In genomic region chr5:33694848-33695717, GRCm38 (mm10) we compare ENCODE assay signal across 8 mouse cellular contexts. TPM values are rescaled to one million over a fixed set of nuclear protein-coding genes. Genes with fewer than 3 reads are reported as not detected.
DNase-seq lines count a peak whose midpoint lies in the region; ATAC-seq and TF ChIP-seq lines count a peak whose summit lies in the region.

No protein-coding gene starts in this region.

- no peaks in the 10 kb centered on the region for H3K36me3 ChIP-seq in forebrain, postnatal 0 days (ENCODE audit: insufficient read depth)
- no peaks in the 10 kb centered on the region for H3K36me3 ChIP-seq in hindbrain, embryonic 16.5 days (ENCODE audit: control insufficient read depth, insufficient read depth, low read length)
- H3K36me3 ChIP-seq in limb, embryonic 13.5 days: no peaks in the 10 kb centered on the region
- no peaks in the 10 kb centered on the region for H3K36me3 ChIP-seq in midbrain, embryonic 15.5 days (replicated peaks)

- peak overlapping the region; percentile 73 for H3K9ac ChIP-seq in forebrain, postnatal 0 days
- peak overlapping the region; percentile 68 for H3K9ac ChIP-seq in hindbrain, embryonic 16.5 days (ENCODE audit: low read depth, low read length)
- H3K9ac ChIP-seq in limb, embryonic 13.5 days: peak overlapping the region; percentile 77
- peak overlapping the region; percentile 48 for H3K9ac ChIP-seq in midbrain, embryonic 15.5 days

- DNase-seq in thymus, postnatal 4 days: peak; percentile 38
- DNase-seq in thymus, postnatal 0 days (ENCODE audit: low spot score): no peak
- DNase-seq in forebrain, postnatal 0 days: peak; percentile 77
- peak; percentile 68 for DNase-seq in testis, postnatal 10 days (ENCODE audit: low spot score)

- peaks cover 8% of the 10 kb centered on the region; the same call in 1 of the 2 replicates for H3K4me1 ChIP-seq in forebrain, postnatal 0 days (ENCODE audit: insufficient read depth)
- peaks cover 18% of the 10 kb centered on the region for H3K4me1 ChIP-seq in hindbrain, embryonic 16.5 days (ENCODE audit: control insufficient read depth, insufficient read depth, low read depth, low read length)
- H3K4me1 ChIP-seq in limb, embryonic 13.5 days: peaks cover 88% of the 10 kb centered on the region
- peaks cover 40% of the 10 kb centered on the region for H3K4me1 ChIP-seq in midbrain, embryonic 15.5 days

- 5% methylated on average over 62 of the region's 71 CpGs for WGBS in forebrain, postnatal 0 days
- WGBS in hindbrain, embryonic 16.5 days: under 1% methylated on average over 53 of the region's 71 CpGs
- 1% methylated on average over 70 of the region's 71 CpGs for WGBS in limb, embryonic 13.5 days
- WGBS in midbrain, embryonic 15.5 days: under 1% methylated on average over 71 of the region's 71 CpGs

- no peak for TF ChIP-seq CTCF in forebrain, postnatal 0 days (IDR thresholded peaks at IDR 0.05; ENCODE audit: low read depth)

- no peaks in the 10 kb centered on the region for H3K9me3 ChIP-seq in forebrain, postnatal 0 days (ENCODE audit: low read length)
- no peaks in the 10 kb centered on the region for H3K9me3 ChIP-seq in hindbrain, embryonic 16.5 days (ENCODE audit: control insufficient read depth, low read length)
- no peaks in the 10 kb centered on the region for H3K9me3 ChIP-seq in limb, embryonic 13.5 days
- H3K9me3 ChIP-seq in midbrain, embryonic 15.5 days: no peaks in the 10 kb centered on the region

- peak; percentile 79 for ATAC-seq in forebrain, postnatal 0 days
- ATAC-seq in hindbrain, embryonic 16.5 days: peak; percentile 69
- peak; percentile 38 for ATAC-seq in limb, embryonic 13.5 days (ENCODE audit: low FRiP score, low read depth)
- ATAC-seq in midbrain, embryonic 15.5 days (replicated peaks): peak; percentile 70
- no peak for ATAC-seq in activated CD4-positive, CD25-positive, alpha-beta regulatory T cell, adult 4 months

- no peaks in the 10 kb centered on the region; the same call in 1 of the 2 replicates for H3K27me3 ChIP-seq in forebrain, postnatal 0 days (ENCODE audit: insufficient read depth, low read length)
- peaks cover 19% of the 10 kb centered on the region for H3K27me3 ChIP-seq in hindbrain, embryonic 16.5 days (replicated peaks; ENCODE audit: control insufficient read depth, insufficient read depth, low read length)
- H3K27me3 ChIP-seq in limb, embryonic 13.5 days: peaks cover 10% of the 10 kb centered on the region
- peaks cover 36% of the 10 kb centered on the region for H3K27me3 ChIP-seq in midbrain, embryonic 15.5 days (replicated peaks)

- H3K4me2 ChIP-seq in forebrain, postnatal 0 days (ENCODE audit: low read depth): peak overlapping the region; percentile 91
- H3K4me2 ChIP-seq in hindbrain, embryonic 16.5 days (ENCODE audit: low read length): peak overlapping the region; percentile 87
- H3K4me2 ChIP-seq in limb, embryonic 13.5 days (replicated peaks): peak overlapping the region; percentile 85
- H3K4me2 ChIP-seq in midbrain, embryonic 15.5 days: peak overlapping the region; percentile 81

- H3K27ac ChIP-seq in forebrain, postnatal 0 days (ENCODE audit: low read depth, low read length): 0 out of 2 replicates have a peak overlapping the region, but pooled peaks have one; percentile 15
- peak overlapping the region; percentile 63 for H3K27ac ChIP-seq in hindbrain, embryonic 16.5 days (ENCODE audit: low read depth, low read length)
- H3K27ac ChIP-seq in limb, embryonic 13.5 days: peak overlapping the region; percentile 95
- peak overlapping the region; percentile 61 for H3K27ac ChIP-seq in midbrain, embryonic 15.5 days

- peak overlapping the region; percentile 47 for H3K4me3 ChIP-seq in forebrain, postnatal 0 days (ENCODE audit: low read depth, low read length)
- H3K4me3 ChIP-seq in hindbrain, embryonic 16.5 days (ENCODE audit: low read length): peak overlapping the region; percentile 46
- peak overlapping the region; percentile 49 for H3K4me3 ChIP-seq in limb, embryonic 13.5 days
- H3K4me3 ChIP-seq in midbrain, embryonic 15.5 days: peak overlapping the region; percentile 43

RNA-seq across cellular contexts. Expression of gene Fgfr3, which starts 26.4 kb away (rescaled TPM):
- polyA plus RNA-seq in thymus, postnatal 0 days (2015; fragmentation: Nextera tagmentation; extraction: Ambion mirVana): 0.67 and 0.73 TPM in 2 replicates
- total RNA-seq in forebrain, postnatal 0 days (2014; rRNA removed): 52.2 and 56.6 TPM in 2 replicates
- polyA plus RNA-seq in forebrain, postnatal 0 days (2015; fragmentation: Nextera tagmentation; extraction: Ambion mirVana): 11.7 and 22.2 TPM in 2 replicates
- polyA plus RNA-seq in hindbrain, embryonic 16.5 days (2015; fragmentation: Nextera tagmentation; extraction: Ambion mirVana): 45.9 and 48.2 TPM in 2 replicates
- polyA plus RNA-seq in limb, embryonic 13.5 days (2015; fragmentation: Nextera tagmentation; extraction: Ambion mirVana): 39.1 and 40.7 TPM in 2 replicates
- 20.9 and 21.4 TPM in 2 replicates for polyA plus RNA-seq in midbrain, embryonic 15.5 days (2015; fragmentation: Nextera tagmentation; extraction: Ambion mirVana)
- polyA plus RNA-seq in activated CD4-positive, CD25-positive, alpha-beta regulatory T cell, adult 4 months (2017; shearing (Covaris generic)): under 1 TPM in 1 of 2 experiments, not detected in 1; 0.11 TPM

RNA-seq across cellular contexts. Expression of gene Tmem129, which starts 36.9 kb away (rescaled TPM):
- polyA plus RNA-seq in thymus, postnatal 0 days (2015; fragmentation: Nextera tagmentation; extraction: Ambion mirVana): 28.4 and 30.8 TPM in 2 replicates
- 20.6 and 23.9 TPM in 2 replicates for total RNA-seq in forebrain, postnatal 0 days (2014; rRNA removed)
- 15.5 and 20.9 TPM in 2 replicates for polyA plus RNA-seq in forebrain, postnatal 0 days (2015; fragmentation: Nextera tagmentation; extraction: Ambion mirVana)
- 32.5 and 35.3 TPM in 2 replicates for polyA plus RNA-seq in hindbrain, embryonic 16.5 days (2015; fragmentation: Nextera tagmentation; extraction: Ambion mirVana)
- polyA plus RNA-seq in limb, embryonic 13.5 days (2015; fragmentation: Nextera tagmentation; extraction: Ambion mirVana): 45.2 and 46.0 TPM in 2 replicates
- 31.1 and 32.0 TPM in 2 replicates for polyA plus RNA-seq in midbrain, embryonic 15.5 days (2015; fragmentation: Nextera tagmentation; extraction: Ambion mirVana)
- polyA plus RNA-seq in activated CD4-positive, CD25-positive, alpha-beta regulatory T cell, adult 4 months (2017; shearing (Covaris generic)): 10 to 100 TPM; 26.9 to 27.1 TPM

RNA-seq across cellular contexts. Expression of gene Tacc3, which starts 37.2 kb away (rescaled TPM):
- polyA plus RNA-seq in thymus, postnatal 0 days (2015; fragmentation: Nextera tagmentation; extraction: Ambion mirVana): 195 and 217 TPM in 2 replicates
- total RNA-seq in forebrain, postnatal 0 days (2014; rRNA removed): 12.0 and 20.1 TPM in 2 replicates
- 24.9 and 25.5 TPM in 2 replicates for polyA plus RNA-seq in forebrain, postnatal 0 days (2015; fragmentation: Nextera tagmentation; extraction: Ambion mirVana)
- polyA plus RNA-seq in hindbrain, embryonic 16.5 days (2015; fragmentation: Nextera tagmentation; extraction: Ambion mirVana): 42.2 and 46.0 TPM in 2 replicates
- 196 and 197 TPM in 2 replicates for polyA plus RNA-seq in limb, embryonic 13.5 days (2015; fragmentation: Nextera tagmentation; extraction: Ambion mirVana)
- polyA plus RNA-seq in midbrain, embryonic 15.5 days (2015; fragmentation: Nextera tagmentation; extraction: Ambion mirVana): 27.9 and 32.2 TPM in 2 replicates
- 10 to 100 TPM; 51.6 to 56.2 TPM for polyA plus RNA-seq in activated CD4-positive, CD25-positive, alpha-beta regulatory T cell, adult 4 months (2017; shearing (Covaris generic))

RNA-seq across cellular contexts. Expression of gene Slbp, which starts 42.7 kb away (rescaled TPM):
- polyA plus RNA-seq in thymus, postnatal 0 days (2015; fragmentation: Nextera tagmentation; extraction: Ambion mirVana): 353 and 376 TPM in 2 replicates
- 88.7 and 89.8 TPM in 2 replicates for total RNA-seq in forebrain, postnatal 0 days (2014; rRNA removed)
- polyA plus RNA-seq in forebrain, postnatal 0 days (2015; fragmentation: Nextera tagmentation; extraction: Ambion mirVana): 86.4 and 94.4 TPM in 2 replicates
- polyA plus RNA-seq in hindbrain, embryonic 16.5 days (2015; fragmentation: Nextera tagmentation; extraction: Ambion mirVana): 128 and 133 TPM in 2 replicates
- 252 and 254 TPM in 2 replicates for polyA plus RNA-seq in limb, embryonic 13.5 days (2015; fragmentation: Nextera tagmentation; extraction: Ambion mirVana)
- polyA plus RNA-seq in midbrain, embryonic 15.5 days (2015; fragmentation: Nextera tagmentation; extraction: Ambion mirVana): 109 and 110 TPM in 2 replicates
- 100 to 1,000 TPM; 182 to 187 TPM for polyA plus RNA-seq in activated CD4-positive, CD25-positive, alpha-beta regulatory T cell, adult 4 months (2017; shearing (Covaris generic))

Comparison
In these comparisons a context has a peak if more than half of its experiments do, and no peak if none do; other contexts are left out.
1. H3K27ac ChIP-seq: peak in every context shown above with its lines; median percentile 95 in limb, embryonic 13.5 days; 63 in hindbrain, embryonic 16.5 days; 61 in midbrain, embryonic 15.5 days; 15 in forebrain, postnatal 0 days.